Mouse (Mus musculus) kidney, adult 9 months (tissue): ENCODE results near the gene Ifitm6.
"Not testable (repeated sequence)": the region's sequence is repeated elsewhere in the genome, so short reads cannot be mapped to it uniquely, and the experiment has no call there.

Experiments used
- DNase-seq: peaks from one replicate; pipeline ENCODE4 v3.0.0; 2022

The Ifitm6 gene

DNA sequence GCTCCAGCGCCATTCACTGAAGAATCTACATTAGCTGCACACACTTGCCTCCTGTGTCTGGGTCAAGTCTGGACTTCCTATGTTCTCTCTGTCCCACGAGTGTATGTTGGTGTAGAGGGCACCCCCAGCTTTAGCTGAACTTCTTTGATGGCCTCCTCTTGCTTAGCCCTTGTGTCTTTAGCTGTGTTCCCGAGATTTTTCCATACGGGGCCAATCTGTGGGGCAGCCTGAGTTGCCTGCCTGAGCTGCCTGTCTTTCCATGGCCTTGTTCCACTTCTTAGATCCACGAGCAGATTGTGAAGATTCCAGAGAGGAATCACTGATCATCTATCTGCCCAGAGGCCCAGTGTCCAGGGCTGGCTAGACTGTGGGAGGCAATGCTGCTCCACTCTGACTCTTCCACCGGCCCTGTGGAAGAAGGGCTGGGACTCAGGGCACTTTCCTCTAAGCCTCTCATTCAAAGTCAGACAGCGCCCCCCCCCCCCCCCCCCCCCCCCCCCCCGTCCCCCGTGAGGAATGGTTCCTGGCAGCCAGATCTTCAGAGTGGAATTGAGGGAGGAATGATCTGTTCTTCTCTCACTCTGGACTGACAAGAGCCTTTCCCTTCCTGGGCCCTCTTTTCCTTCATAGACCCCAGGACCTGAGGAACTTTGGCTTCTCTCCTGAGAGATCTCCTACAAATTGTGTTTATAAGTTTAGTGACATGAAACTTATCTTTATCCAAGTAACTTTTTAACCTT, 23.3 kb upstream of the Ifitm6 start:
- DNase-seq: no peak

DNA sequence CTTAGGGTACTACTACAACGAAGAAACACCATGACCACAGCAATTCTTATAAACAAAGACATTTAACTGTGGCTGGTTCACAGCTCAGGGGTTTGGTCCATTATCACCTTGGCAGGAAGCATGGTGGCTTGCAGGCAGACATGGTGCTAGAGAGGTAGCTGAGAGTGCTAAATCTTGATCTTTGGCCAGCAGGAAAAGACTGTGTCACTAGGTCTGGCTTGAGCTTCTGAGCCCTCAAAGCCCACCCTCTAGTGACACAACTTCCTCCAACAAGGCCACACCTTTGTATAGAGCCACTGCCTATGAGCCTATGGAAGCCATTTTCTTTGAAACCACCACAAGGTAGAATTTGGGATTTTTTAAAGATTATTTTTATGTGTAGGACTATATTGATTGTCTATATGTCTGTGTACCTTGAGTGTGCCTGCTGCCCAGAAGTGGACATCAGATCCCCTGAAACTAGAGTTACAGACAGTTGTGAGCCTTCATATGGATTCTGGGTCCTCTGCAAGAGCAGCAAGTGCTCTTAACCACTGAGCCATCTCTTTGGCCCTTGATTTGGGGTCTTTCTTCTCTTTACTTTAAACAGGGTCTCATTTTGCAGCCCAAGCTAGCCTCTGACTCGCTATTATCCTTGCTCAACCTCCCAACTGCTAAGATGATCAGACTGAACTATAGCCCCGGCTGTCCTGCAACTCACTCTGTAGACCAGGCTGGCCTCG, 21.8 kb upstream of the Ifitm6 start:
- no peak for DNase-seq

DNA sequence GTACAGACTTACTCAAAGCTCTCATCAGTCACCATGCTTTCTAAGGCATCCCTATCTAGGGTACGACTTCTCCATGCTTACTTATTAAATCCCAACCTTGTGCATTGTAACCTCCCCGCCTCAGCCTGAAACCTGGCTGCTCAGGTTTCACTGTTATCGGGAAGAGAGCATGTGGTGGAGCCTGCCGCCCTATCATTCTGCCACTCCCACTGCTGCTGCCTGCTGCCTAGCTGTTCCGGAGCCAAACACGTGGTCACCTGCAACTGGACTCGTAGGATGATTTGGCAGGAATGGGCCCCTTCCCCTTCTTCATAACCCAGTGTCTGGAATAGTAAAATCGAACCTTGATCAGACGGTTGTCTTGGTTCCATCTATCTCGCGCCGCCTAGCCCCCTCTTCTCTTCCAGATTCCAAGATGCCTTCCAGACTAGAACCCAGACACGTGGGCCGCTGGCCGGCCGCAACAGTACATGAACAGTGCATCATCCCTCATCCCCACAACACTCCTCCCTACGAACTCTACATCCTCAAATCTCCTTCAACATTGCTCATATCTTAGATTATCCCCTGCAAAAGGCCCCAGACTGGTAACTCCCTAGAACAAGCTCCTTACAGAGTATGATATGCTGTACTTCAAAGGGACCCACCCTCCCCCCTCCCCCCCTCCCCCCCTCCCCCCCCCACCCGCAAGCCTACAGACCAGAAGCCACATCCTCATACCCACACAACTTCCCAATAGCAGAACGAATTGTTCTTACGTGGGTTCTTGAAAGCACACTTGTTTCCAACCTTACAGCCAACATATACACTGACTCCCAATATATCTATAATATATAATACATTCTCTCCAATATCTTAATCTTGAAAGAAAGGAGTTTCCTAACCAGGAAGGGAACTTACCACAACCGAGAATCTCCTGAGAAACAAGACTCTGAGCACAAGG, 20.6 kb upstream of the Ifitm6 start:
- no peak for DNase-seq

GRCm38 (mm10) chr7:141036624-141037023, 18.9 kb upstream of the Ifitm6 start:
- DNase-seq: not testable (repeated sequence)

DNA sequence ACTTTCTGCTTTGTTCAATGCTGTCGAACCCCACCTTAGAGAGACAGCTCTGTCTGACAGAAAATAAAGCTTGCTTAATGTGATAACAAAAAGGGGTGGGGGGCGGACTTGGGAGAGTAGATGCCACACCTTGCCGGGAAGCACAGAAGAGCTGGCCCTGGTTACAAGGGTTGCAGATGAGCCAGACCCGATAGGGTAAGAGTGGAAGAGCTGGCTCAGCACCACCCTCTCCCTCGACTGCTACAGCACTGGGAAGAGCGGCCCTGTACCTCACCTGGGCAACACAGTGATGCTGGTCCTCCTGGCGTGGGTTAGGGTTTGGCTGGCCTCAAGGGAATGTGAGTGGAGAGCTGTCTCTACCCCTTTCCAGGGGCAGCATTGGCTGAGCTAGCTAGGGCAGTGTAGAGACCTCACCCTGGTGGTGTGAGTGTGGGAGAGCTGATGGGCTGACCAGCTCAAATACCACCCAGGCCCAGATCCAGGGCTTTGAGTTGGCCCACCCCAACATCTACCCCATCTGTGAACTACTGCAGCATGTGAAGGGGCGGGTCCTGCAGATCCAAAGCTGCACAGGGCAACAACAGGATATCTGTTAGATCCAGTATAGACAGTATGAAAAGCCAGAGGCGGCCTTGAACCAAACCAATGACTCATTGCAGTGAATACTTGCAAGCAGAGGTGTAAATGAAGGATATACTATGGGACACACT, 14.9 kb upstream of the Ifitm6 start:
- no peak for DNase-seq

DNA sequence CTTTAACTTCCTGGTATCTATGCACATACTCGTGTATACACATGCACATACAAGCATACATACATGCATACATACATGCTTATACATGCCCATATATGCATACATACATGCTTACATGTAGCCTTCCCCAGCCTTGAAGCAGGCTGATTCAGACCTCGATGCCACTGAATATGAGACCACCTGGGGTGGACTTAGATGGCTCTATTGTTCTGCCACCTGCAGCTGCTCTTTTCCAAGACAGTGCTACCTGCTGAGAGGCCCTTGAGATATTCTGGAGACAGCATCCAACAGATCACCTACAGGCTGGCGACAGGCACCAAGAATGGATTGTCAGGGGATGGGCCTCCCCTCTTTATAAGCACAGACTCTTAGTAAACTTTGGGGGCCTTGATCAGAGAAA, 12.7 kb upstream of the Ifitm6 start:
- no peak for DNase-seq

- DNase-seq: no peak
Observed at GRCm38 (mm10) chr7:141028831-141029230, 11.1 kb upstream of the Ifitm6 start, which contains the start of gene Gm17387. TSS of gene Gm17387 (plus strand) at chr7:141029131.

GRCm38 (mm10) chr7:141026740-141027098, 9.0 kb upstream of the Ifitm6 start:
- no peak for DNase-seq

DNA sequence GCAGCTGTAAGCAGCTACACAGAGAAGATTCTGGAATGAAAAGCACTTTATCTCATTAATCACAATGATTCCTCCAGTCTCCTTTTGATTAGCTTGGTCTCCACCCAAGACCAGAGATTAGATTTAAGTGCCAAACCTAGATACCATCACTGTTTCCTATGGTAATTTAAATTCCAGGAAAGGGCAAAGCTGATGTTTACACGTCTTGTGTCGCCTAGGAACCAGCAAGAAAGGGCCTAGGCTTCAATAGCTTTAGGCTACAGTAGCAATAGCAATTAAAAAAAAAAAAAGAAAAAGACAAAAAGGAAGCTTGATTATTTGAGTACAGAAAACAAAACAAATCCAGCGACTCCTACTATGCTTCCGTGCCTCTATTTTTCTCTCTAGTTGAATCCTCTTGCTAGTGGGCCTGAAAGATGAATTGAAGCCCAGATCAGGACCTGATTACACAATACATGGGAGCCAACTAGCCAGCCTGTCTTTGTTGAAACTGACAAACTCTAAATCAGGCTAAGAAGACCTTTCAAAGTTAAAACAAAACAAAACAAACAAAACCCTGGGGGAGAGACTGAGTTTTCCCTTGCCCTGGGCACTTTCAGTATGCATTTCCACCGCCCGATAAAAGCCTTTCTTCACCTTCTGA, 8.5 kb upstream of the Ifitm6 start:
- no peak for DNase-seq

DNA sequence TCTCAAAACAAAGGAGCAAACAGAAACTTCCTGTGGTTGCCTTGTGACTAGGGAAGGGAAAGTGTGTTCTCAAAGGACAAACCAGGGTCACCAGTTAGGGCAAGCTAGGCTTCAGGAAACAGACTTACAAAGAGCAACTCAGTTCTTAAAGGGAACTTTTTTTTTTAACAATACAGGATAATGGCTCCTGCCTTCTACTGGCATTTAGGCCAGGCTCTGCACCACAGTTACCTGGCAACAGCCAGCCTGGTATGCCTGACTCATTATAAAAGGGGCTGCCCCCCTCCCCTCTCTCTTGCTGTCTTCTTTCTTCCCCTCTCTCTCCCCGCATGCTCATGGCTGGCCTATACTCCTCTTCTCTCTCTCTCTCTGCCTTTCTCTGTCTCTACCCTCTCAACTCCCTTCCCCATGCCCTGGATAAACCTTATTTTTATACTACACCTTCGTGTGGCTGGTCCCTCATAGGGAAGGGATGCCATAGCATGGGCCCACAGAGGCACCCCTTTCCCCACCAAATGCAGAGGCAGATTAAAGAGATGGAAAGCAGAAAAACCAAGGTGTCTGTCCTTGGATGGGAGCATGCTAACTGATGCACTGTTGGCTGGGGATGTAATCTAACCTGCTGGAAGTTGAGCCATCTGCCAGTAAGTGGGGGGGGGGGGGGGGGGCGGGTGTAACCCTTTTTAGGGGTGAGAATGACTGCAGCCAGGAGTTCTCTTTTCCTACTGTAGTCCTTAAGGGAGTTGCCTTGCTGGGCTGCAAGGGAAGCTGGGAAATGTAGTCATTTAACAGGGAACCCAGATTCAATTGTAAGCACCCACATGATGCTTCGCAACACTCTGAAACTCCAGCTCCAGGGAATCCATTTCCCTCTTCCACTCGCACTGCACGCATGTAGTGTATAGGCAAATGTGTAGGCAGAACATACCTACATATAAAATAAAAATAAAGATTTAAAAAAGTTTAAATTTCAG, 7.4 kb upstream of the Ifitm6 start:
- DNase-seq: peak; percentile 17

- no peak for DNase-seq
Observed at GRCm38 (mm10) chr7:141021489-141022449, 4.0 kb upstream of the Ifitm6 start.

GRCm38 (mm10) chr7:141019028-141019427, 1.3 kb upstream of the Ifitm6 start:
- no peak for DNase-seq

DNA sequence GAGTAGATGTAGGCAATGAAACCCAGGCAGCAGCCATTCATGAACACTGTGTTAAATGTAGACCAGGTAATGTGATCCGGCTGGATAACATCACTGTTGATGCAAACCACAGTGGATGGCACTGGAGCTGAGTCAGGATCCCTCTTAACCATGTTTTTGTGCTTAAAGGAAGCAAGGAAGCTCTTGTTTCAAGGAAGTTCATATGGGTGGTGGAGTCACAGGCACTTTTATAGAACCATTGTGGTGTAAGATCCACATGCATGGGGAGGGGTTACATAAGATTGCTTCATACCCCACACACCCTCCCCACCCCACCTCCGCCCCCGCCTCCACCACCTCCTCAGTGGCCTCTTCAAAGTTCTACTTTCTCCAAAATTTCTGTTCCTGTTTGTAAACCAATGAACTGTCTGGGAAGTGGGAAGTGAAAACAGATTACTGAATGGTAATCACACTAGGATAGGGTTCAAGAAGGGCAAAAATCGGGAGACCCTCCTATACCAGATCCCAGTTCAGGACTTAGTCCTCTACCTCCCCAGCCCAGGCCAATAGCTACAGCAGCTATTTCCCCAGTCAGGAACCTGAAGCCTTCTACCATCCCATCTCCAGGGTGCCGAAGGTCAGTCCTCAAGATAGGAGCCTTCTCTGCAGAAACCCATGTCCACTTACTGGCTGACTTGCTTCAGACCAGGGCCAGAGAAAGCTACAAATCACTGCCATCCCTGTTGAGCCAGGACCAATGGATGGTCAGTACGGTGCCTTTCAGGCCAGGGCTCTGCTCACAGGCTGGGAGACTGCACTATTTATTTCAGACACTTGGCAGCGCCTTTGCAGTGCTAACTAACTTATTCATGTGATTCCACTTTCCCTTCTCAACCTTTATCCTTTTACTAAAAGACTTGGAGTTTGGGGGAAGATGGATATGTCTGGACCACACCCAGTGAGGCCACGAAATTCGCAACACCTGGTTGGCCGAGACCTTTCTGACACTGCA, 722 bp downstream of the Ifitm6 start:
- no peak for DNase-seq

DNA sequence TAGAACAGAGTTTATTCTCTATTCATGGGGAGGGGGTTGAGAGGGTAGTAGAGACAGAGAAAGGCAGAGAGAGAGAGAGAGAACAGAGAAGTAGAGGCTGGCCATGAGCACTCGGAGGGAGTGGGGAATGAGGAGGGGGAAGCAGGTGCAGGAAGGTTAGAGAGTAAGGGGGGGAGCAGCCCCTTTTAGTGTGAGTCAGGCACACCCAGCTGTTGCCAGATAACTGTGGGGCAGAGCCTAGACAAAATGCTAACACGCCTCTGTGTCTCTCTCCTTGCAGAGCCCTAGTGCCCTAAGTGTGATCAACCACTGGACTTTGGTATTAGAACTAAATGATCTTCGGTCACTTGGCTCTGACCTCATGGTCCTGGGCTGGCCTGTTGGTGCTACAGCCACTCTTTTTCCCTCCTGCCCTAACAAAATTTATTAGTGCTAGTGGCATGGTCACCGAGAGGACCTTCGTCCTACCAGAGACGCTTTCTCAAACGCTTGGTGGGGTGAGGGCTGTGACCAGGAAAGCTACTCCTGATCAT, 6.4 kb downstream of the Ifitm6 start:
- DNase-seq: peak; percentile 31

- DNase-seq: peak; percentile 71
Observed at GRCm38 (mm10) chr7:141010593-141010992, 7.1 kb downstream of the Ifitm6 start, which contains the start of gene Ifitm3. TSS of gene Ifitm3 (minus strand) at chr7:141010770.

DNA sequence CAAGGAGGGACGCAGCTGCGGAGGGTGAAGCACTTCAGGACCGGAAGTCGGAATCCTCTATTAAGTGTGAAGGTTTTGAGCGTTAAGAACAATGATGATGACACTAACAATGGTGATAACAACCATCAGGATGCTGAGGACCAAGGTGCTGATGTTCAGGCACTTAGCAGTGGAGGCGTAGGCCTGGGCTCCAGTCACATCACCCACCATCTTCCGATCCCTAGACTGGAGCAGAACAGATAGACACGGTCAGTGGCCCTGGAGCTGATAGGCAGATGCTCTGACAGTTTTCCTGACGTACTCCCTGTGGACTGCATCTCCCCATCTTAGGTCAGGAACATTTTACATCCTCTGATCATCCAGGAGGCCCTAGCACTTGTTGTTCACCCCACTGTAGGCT, 8.1 kb downstream of the Ifitm6 start:
- no peak for DNase-seq

DNA sequence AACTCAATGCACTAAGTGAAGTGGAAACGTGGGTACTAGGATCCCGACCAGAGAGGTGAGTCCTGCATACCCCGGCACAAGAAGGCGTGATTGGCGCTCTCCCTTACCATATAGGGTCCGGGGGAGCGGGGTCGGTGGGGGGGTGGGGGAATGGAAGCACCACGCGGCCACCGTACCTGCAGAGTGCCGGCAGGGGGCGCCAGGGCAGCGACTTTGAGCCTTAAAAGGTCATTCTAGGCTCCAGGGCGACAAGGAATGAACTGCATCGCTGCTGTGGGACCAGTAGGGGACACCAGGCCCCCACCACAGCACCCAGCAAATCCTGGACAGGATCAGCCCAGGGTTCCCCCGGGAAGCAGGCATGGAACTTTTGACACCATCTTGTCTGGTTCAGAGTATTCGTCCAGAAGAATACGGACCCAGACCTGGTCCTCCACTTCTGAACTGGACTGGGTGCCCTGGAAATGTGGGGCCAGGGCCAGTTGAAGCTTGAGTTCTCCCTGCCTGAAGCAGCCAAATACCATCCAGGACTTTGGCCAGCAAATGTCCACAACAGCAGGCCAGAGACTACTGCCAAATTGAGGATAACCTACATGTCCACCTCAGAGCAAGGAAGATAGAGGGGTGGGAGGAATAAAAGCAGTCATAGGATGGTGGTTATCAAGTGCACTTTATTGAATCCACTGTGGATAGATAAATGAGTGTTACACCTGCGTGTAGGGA, 8.6 kb downstream of the Ifitm6 start:
- DNase-seq: peak; percentile 85
